Mouse (Mus musculus): Measurements from ENCODE around the gene Tom1l1. TPM values are rescaled to one million over a fixed set of nuclear protein-coding genes. Genes with fewer than 3 reads are reported as not detected.

Tom1l1 gene
- polyA plus RNA-seq, 1 experiment from 2014 or later, result 37.3 TPM

- Histone ChIP-seq H3K4me3 (ENCODE audit: low read depth, low read length) (no peak overlapping the region), H3K27ac (ENCODE audit: low read length) (no peak overlapping the region), H3K4me2 (replicated peaks; ENCODE audit: low read depth, low read length) (no peak overlapping the region), H3K27me3 (ENCODE audit: control insufficient read depth, insufficient read depth, low read length) (no peaks in the 10 kb centered on the region), H3K4me1 (ENCODE audit: control insufficient read depth, insufficient read depth, low read length) (peaks cover under 1% of the 10 kb centered on the region; the same call in 1 of the 2 replicates), H3K9me3 (ENCODE audit: control insufficient read depth, low read depth, low read length) (no peaks in the 10 kb centered on the region), H3K9ac (replicated peaks; ENCODE audit: low read depth, low read length) (no peak overlapping the region), H3K36me3 (ENCODE audit: control insufficient read depth, insufficient read depth, low read length) (peaks cover 3% of the 10 kb centered on the region; the same call in 1 of the 2 replicates)
- no peak for ATAC-seq (ENCODE audit: insufficient number of reproducible peaks, insufficient read depth, low FRiP score, low read depth)
These were observed 7.0 kb downstream of the Tom1l1 start for GRCm38 (mm10) chr11:90681171-90681570.

- H3K27ac ChIP-seq (ENCODE audit: low read length), result no peak overlapping the region
- H3K4me1 ChIP-seq (ENCODE audit: control insufficient read depth, insufficient read depth, low read length), result no peaks in the 10 kb centered on the region
- H3K36me3 ChIP-seq (ENCODE audit: control insufficient read depth, insufficient read depth, low read length), result peaks cover 3% of the 10 kb centered on the region; the same call in 1 of the 2 replicates
- no peak overlapping the region for H3K4me3 ChIP-seq (ENCODE audit: low read depth, low read length)
- no peak overlapping the region for H3K4me2 ChIP-seq (replicated peaks; ENCODE audit: low read depth, low read length)
- H3K27me3 ChIP-seq (ENCODE audit: control insufficient read depth, insufficient read depth, low read length), result no peaks in the 10 kb centered on the region
- H3K9ac ChIP-seq (replicated peaks; ENCODE audit: low read depth, low read length), result no peak overlapping the region
- no peaks in the 10 kb centered on the region for H3K9me3 ChIP-seq (ENCODE audit: control insufficient read depth, low read depth, low read length)
- ATAC-seq (ENCODE audit: insufficient number of reproducible peaks, insufficient read depth, low FRiP score, low read depth), result no peak
- 72% methylated on average over 5 of the region's 5 CpGs for WGBS
These were observed 9.6 kb downstream of the Tom1l1 start for GRCm38 (mm10) chr11:90678582-90678981.

- Histone ChIP-seq H3K4me3 (ENCODE audit: low read depth, low read length) (no peak overlapping the region), H3K4me2 (replicated peaks; ENCODE audit: low read depth, low read length) (no peak overlapping the region), H3K36me3 (ENCODE audit: control insufficient read depth, insufficient read depth, low read length) (peaks cover 3% of the 10 kb centered on the region; the same call in 1 of the 2 replicates), H3K9ac (replicated peaks; ENCODE audit: low read depth, low read length) (no peak overlapping the region), H3K27ac (ENCODE audit: low read length) (no peak overlapping the region), H3K9me3 (ENCODE audit: control insufficient read depth, low read depth, low read length) (no peaks in the 10 kb centered on the region), H3K27me3 (ENCODE audit: control insufficient read depth, insufficient read depth, low read length) (no peaks in the 10 kb centered on the region), H3K4me1 (ENCODE audit: control insufficient read depth, insufficient read depth, low read length) (no peaks in the 10 kb centered on the region)
- 86% methylated on average over 8 of the region's 8 CpGs for WGBS
- no peak for ATAC-seq (ENCODE audit: insufficient number of reproducible peaks, insufficient read depth, low FRiP score, low read depth)
These were observed 10.3 kb downstream of the Tom1l1 start for GRCm38 (mm10) chr11:90677771-90678288.

- no peak overlapping the region for H3K9ac ChIP-seq (replicated peaks; ENCODE audit: low read depth, low read length)
- H3K4me1 ChIP-seq (ENCODE audit: control insufficient read depth, insufficient read depth, low read length), result no peaks in the 10 kb centered on the region
- WGBS, result 91% methylated on average over 7 of the region's 7 CpGs
- H3K9me3 ChIP-seq (ENCODE audit: control insufficient read depth, low read depth, low read length), result no peaks in the 10 kb centered on the region
- no peak overlapping the region for H3K4me3 ChIP-seq (ENCODE audit: low read depth, low read length)
- H3K4me2 ChIP-seq (replicated peaks; ENCODE audit: low read depth, low read length), result no peak overlapping the region
- no peak for ATAC-seq (ENCODE audit: insufficient number of reproducible peaks, insufficient read depth, low FRiP score, low read depth)
- peaks cover 3% of the 10 kb centered on the region; the same call in 1 of the 2 replicates for H3K36me3 ChIP-seq (ENCODE audit: control insufficient read depth, insufficient read depth, low read length)
- no peak overlapping the region for H3K27ac ChIP-seq (ENCODE audit: low read length)
- H3K27me3 ChIP-seq (ENCODE audit: control insufficient read depth, insufficient read depth, low read length), result no peaks in the 10 kb centered on the region
These were observed 11.1 kb downstream of the Tom1l1 start for GRCm38 (mm10) chr11:90677027-90677426.

GRCm38 (mm10) chr11:90675479-90676110 is 12.6 kb downstream of the Tom1l1 start:
- Histone ChIP-seq H3K4me3 (ENCODE audit: low read depth, low read length) (no peak overlapping the region), H3K4me2 (replicated peaks; ENCODE audit: low read depth, low read length) (no peak overlapping the region), H3K4me1 (ENCODE audit: control insufficient read depth, insufficient read depth, low read length) (no peaks in the 10 kb centered on the region), H3K36me3 (ENCODE audit: control insufficient read depth, insufficient read depth, low read length) (peaks cover 3% of the 10 kb centered on the region; the same call in 1 of the 2 replicates), H3K27me3 (ENCODE audit: control insufficient read depth, insufficient read depth, low read length) (no peaks in the 10 kb centered on the region), H3K27ac (ENCODE audit: low read length) (no peak overlapping the region), H3K9me3 (ENCODE audit: control insufficient read depth, low read depth, low read length) (no peaks in the 10 kb centered on the region), H3K9ac (replicated peaks; ENCODE audit: low read depth, low read length) (no peak overlapping the region)
- WGBS, result 74% methylated on average over 5 of the region's 5 CpGs
- peak; percentile 67; the same call in 1 of the 2 replicates for ATAC-seq (ENCODE audit: insufficient number of reproducible peaks, insufficient read depth, low FRiP score, low read depth)

- H3K27me3 ChIP-seq (ENCODE audit: control insufficient read depth, insufficient read depth, low read length), result no peaks in the 10 kb centered on the region
- peaks cover 34% of the 10 kb centered on the region for H3K4me1 ChIP-seq (ENCODE audit: control insufficient read depth, insufficient read depth, low read length)
- no peaks in the 10 kb centered on the region for H3K36me3 ChIP-seq (ENCODE audit: control insufficient read depth, insufficient read depth, low read length)
- no peak overlapping the region for H3K4me3 ChIP-seq (ENCODE audit: low read depth, low read length)
- no peak for ATAC-seq (ENCODE audit: insufficient number of reproducible peaks, insufficient read depth, low FRiP score, low read depth)
- WGBS, result 90% methylated on average over 6 of the region's 6 CpGs
- H3K27ac ChIP-seq (ENCODE audit: low read length), result no peak overlapping the region
- H3K9me3 ChIP-seq (ENCODE audit: control insufficient read depth, low read depth, low read length), result no peaks in the 10 kb centered on the region
- no peak overlapping the region for H3K9ac ChIP-seq (replicated peaks; ENCODE audit: low read depth, low read length)
- no peak overlapping the region for H3K4me2 ChIP-seq (replicated peaks; ENCODE audit: low read depth, low read length)
These were observed 20.8 kb downstream of the Tom1l1 start for GRCm38 (mm10) chr11:90667325-90667724.

- peaks cover 34% of the 10 kb centered on the region for H3K4me1 ChIP-seq (ENCODE audit: control insufficient read depth, insufficient read depth, low read length)
These were observed 21.2 kb downstream of the Tom1l1 start for GRCm38 (mm10) chr11:90666916-90667315.

GRCm38 (mm10) chr11:90666144-90666757 is 21.9 kb downstream of the Tom1l1 start:
- 53% methylated on average over 3 of the region's 3 CpGs for WGBS
- Histone ChIP-seq H3K4me1 (ENCODE audit: control insufficient read depth, insufficient read depth, low read length) (peaks cover 34% of the 10 kb centered on the region), H3K4me3 (ENCODE audit: low read depth, low read length) (no peak overlapping the region), H3K9ac (replicated peaks; ENCODE audit: low read depth, low read length) (no peak overlapping the region), H3K4me2 (replicated peaks; ENCODE audit: low read depth, low read length) (no peak overlapping the region), H3K9me3 (ENCODE audit: control insufficient read depth, low read depth, low read length) (no peaks in the 10 kb centered on the region), H3K27ac (ENCODE audit: low read length) (peak overlapping the region; percentile 87; the same call in 1 of the 2 replicates), H3K36me3 (ENCODE audit: control insufficient read depth, insufficient read depth, low read length) (no peaks in the 10 kb centered on the region; the same call in 1 of the 2 replicates), H3K27me3 (ENCODE audit: control insufficient read depth, insufficient read depth, low read length) (no peaks in the 10 kb centered on the region)
- no peak for ATAC-seq (ENCODE audit: insufficient number of reproducible peaks, insufficient read depth, low FRiP score, low read depth)

More at GRCm38 (mm10) chr11:90666916-90667315, 21.2 kb downstream of the Tom1l1 start:
- ATAC-seq (ENCODE audit: insufficient number of reproducible peaks, insufficient read depth, low FRiP score, low read depth), result no peak
- Histone ChIP-seq H3K36me3 (ENCODE audit: control insufficient read depth, insufficient read depth, low read length) (no peaks in the 10 kb centered on the region), H3K27ac (ENCODE audit: low read length) (no peak overlapping the region), H3K9me3 (ENCODE audit: control insufficient read depth, low read depth, low read length) (no peaks in the 10 kb centered on the region), H3K27me3 (ENCODE audit: control insufficient read depth, insufficient read depth, low read length) (no peaks in the 10 kb centered on the region), H3K4me3 (ENCODE audit: low read depth, low read length) (no peak overlapping the region), H3K4me2 (replicated peaks; ENCODE audit: low read depth, low read length) (no peak overlapping the region), H3K9ac (replicated peaks; ENCODE audit: low read depth, low read length) (no peak overlapping the region)
- WGBS, result 74% methylated on average over 4 of the region's 4 CpGs

All from stomach, embryonic 14.5 days (tissue).